Mouse (Mus musculus) activated CD4-positive, CD25-positive, alpha-beta regulatory T cell (primary cell): ENCODE measurements around the gene Plb1. TPM values are rescaled to one million over a fixed set of nuclear protein-coding genes. Genes with fewer than 3 reads are reported as not detected.

ENCODE experiments used
- polyA plus RNA-seq, 2 experiments: library from polyadenylated mRNA; unstranded; fragments of 100-300 nt; shearing (Covaris generic); gene quantifications; one replicate each; pipeline ENCODE4 v1.2.1; 2017

The Plb1 gene
- under 1 TPM in 1 of 2 experiments, not detected in 1; 0.09 TPM for polyA plus RNA-seq

DNA sequence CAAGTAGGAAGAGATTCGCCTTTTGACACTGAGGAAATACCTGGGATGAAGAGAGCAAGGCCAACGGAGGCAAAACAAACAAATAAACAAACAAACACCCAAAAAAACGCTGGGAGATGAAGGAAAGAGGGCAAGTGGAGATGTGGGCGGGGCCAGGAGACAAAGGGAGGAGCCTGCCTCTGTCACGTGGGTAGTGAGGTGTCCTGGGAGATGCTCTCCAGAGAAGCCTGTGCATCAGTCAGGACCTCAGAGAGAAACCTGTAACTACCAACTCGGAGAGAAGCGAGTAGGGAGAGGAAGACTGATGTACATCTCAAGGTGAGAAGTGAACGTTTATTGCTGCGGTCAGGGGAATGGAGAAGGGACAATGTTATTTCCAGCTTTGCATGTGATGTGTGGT is at the start of gene Plb1:
TSS of gene Plb1 (plus strand) at position 235 of the 400 bp plus-strand sequence.

Other genes with a start within 250 kb of the Plb1 start
- 1 to 10 TPM in 1 of 2 experiments, under 1 TPM in 1; 0.45 to 2.0 TPM for gene Fosl2, start 96.9 kb upstream of the Plb1 start, polyA plus RNA-seq
- gene Ppp1cb, start 226.1 kb downstream of the Plb1 start, polyA plus RNA-seq: 100 to 1,000 TPM; 140 to 152 TPM